Mouse (Mus musculus) embryonic facial prominence, embryonic 15.5 days (tissue): Measurements from ENCODE around the gene Crnn. TPM values are rescaled to one million over a fixed set of nuclear protein-coding genes. Genes with fewer than 3 reads are reported as not detected.

ENCODE experiments used
- ATAC-seq: fragments of 200-750 bp; cut with Nextera tagmentation; 2 replicates; pipeline ENCODE4 v1.8.0; 2017; ENCODE audit warnings: low read depth, moderate TSS enrichment; ENCODE audit not compliant: insufficient number of reproducible peaks, low FRiP score, low TSS enrichment
- H3K27ac ChIP-seq: fragments of 300-500 bp; sonication (generic); replicated peaks from 2 replicates; pipeline ENCODE4 v1.5.1; 2015; ENCODE audit warnings: mild to moderate bottlenecking, inconsistent platforms
- H3K27me3 ChIP-seq: fragments of 300-500 bp; sonication (generic); 2 replicates; pipeline ENCODE4 v1.6.1; 2015; ENCODE audit warnings: inconsistent platforms
- H3K36me3 ChIP-seq: fragments of 300-500 bp; sonication (generic); 2 replicates; pipeline ENCODE4 v1.6.1; 2015; ENCODE audit warnings: mild to moderate bottlenecking, inconsistent platforms
- H3K4me1 ChIP-seq: fragments of 300-500 bp; sonication (generic); 2 replicates; pipeline ENCODE4 v1.6.1; 2015; ENCODE audit warnings: inconsistent platforms
- H3K4me2 ChIP-seq: fragments of 300-500 bp; sonication (generic); replicated peaks from 2 replicates; pipeline ENCODE4 v1.6.1; 2015; ENCODE audit warnings: mild to moderate bottlenecking, inconsistent platforms
- H3K4me3 ChIP-seq: fragments of 300-500 bp; sonication (generic); replicated peaks from 2 replicates; pipeline ENCODE4 v1.5.1; 2015; ENCODE audit warnings: mild to moderate bottlenecking, inconsistent platforms
- H3K9ac ChIP-seq: fragments of 300-500 bp; sonication (generic); 2 replicates; pipeline ENCODE4 v1.6.1; 2015; ENCODE audit warnings: inconsistent platforms
- H3K9me3 ChIP-seq: fragments of 300-500 bp; sonication (generic); replicated peaks from 2 replicates; pipeline ENCODE4 v1.6.1; 2016; ENCODE audit warnings: inconsistent platforms
- WGBS: fragments of 180-500 bp; shearing (Covaris S2); methylation state at CpG from one replicate; pipeline ENCODE4 v1.1.7; 2015; 5-methylcytosine and 5-hydroxymethylcytosine counted together
- polyA plus RNA-seq: library from polyadenylated mRNA; unstranded; fragments of >200 nt; fragmentation: Nextera tagmentation; extraction: Ambion mirVana; gene quantifications from 2 replicates; pipeline ENCODE4 v1.2.1, GENCODE M21; 2015

Crnn gene
- 12.2 and 12.8 TPM in 2 replicates for polyA plus RNA-seq

DNA sequence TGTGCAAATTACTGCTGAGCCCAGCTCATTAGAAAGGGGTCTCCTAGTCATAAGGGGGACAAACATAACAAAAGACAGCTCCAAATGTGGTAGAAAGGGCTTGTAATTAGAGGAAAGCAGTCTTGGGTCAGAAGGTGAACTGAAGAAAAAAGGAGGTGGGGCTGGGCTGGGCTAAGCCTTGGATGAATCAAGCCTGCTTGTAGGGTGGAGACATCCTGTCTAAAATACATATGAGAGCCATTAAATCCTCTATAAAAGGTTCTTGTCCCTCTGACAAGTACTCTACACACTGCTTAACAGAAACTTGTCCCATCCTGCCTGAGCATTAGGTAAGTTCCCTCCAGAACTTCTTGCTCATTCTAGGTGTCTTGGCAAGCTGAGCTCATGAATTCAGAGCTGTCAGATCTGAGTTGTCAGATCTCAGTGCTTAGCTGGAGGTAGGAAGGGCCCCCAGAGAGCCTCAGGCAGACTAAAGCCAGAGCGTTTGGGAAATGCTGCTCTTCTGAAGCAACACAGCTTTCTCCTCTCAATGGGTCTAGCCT is at the start of gene Crnn:
Gene Crnn, plus strand, starts transcription at position 278 of the 542 bp plus-strand sequence.
- Histone ChIP-seq H3K4me3 (no peak within 1 kb of the TSS), H3K27me3 (no peaks in the 10 kb centered on the region), H3K9me3 (no peaks in the 10 kb centered on the region), H3K27ac (peak within 1 kb of the TSS; percentile 48), H3K36me3 (no peaks in the 10 kb centered on the region), H3K4me1 (no peaks in the 10 kb centered on the region), H3K9ac (no peak within 1 kb of the TSS), H3K4me2 (no peak within 1 kb of the TSS)
- ATAC-seq: peak; percentile 77; the same call in 1 of the 2 replicates
- WGBS: 19% methylated on average over 1 of the region's 1 CpGs

DNA sequence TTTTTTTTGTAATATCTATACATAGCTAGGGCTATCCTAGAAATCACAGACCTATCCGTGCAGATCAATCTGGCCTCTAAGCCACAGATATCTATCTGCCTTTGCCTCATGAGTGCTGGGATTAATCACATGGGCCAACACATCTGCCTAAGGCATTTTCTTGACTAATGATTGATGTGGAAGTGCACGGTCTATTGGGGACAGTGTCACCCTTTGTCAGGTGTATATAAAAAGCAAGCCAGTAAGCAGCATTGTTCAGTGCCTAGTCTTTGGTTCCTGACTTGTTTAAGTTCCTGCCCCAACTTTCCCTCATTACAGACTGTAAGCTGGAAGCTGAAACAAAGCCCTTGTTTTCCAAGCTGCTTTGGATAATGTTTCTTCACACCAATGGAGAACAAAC is 48.1 kb upstream of the Crnn start:
- WGBS: 47% methylated on average over 2 of the region's 2 CpGs
- no peaks in the 10 kb centered on the region for H3K9me3 ChIP-seq
- H3K4me1 ChIP-seq: no peaks in the 10 kb centered on the region
- no peak overlapping the region for H3K9ac ChIP-seq
- H3K36me3 ChIP-seq: no peaks in the 10 kb centered on the region
- no peak overlapping the region for H3K4me2 ChIP-seq
- H3K4me3 ChIP-seq: no peak overlapping the region
- H3K27ac ChIP-seq: no peak overlapping the region
- H3K27me3 ChIP-seq: no peaks in the 10 kb centered on the region
- ATAC-seq: no peak

GRCm38 (mm10) chr3:93111668-93112067 is 32.9 kb upstream of the Crnn start:
- no peak overlapping the region for H3K27ac ChIP-seq
- no peaks in the 10 kb centered on the region for H3K27me3 ChIP-seq
- H3K9ac ChIP-seq: no peak overlapping the region
- H3K9me3 ChIP-seq: no peaks in the 10 kb centered on the region
- H3K4me2 ChIP-seq: no peak overlapping the region
- no peaks in the 10 kb centered on the region for H3K36me3 ChIP-seq
- no peaks in the 10 kb centered on the region for H3K4me1 ChIP-seq
- H3K4me3 ChIP-seq: no peak overlapping the region
- WGBS: 38% methylated on average over 5 of the region's 5 CpGs
- no peak for ATAC-seq

GRCm38 (mm10) chr3:93114481-93114880 is 30.1 kb upstream of the Crnn start:
- H3K4me1 ChIP-seq: no peaks in the 10 kb centered on the region
- H3K27ac ChIP-seq: no peak overlapping the region
- no peak overlapping the region for H3K9ac ChIP-seq
- ATAC-seq: no peak
- no peak overlapping the region for H3K4me3 ChIP-seq
- H3K9me3 ChIP-seq: no peaks in the 10 kb centered on the region
- H3K4me2 ChIP-seq: no peak overlapping the region
- no peaks in the 10 kb centered on the region for H3K36me3 ChIP-seq
- 2% methylated on average over 2 of the region's 2 CpGs for WGBS
- H3K27me3 ChIP-seq: no peaks in the 10 kb centered on the region

DNA sequence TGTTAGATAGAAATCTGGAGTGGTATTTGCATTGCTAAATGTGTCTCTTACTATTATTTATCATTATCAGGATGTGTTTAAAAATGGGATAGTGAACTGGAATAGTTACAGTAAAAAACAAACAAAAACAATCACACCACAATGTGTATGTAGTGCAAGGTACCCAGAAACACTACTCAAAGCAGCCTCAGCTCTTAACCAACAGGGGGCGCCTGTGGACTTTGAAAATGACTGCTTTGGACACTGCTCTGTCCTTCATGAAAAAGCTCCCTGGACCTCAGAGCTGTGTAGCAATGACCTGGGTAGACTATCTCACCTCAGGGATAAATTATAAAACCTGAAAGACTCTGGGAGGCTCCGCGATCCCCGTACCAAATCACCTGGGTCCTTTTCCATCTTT is 25.5 kb upstream of the Crnn start:
- 38% methylated on average over 4 of the region's 4 CpGs for WGBS
- H3K9ac ChIP-seq: no peak overlapping the region
- ATAC-seq: no peak

GRCm38 (mm10) chr3:93128052-93128451 is 16.5 kb upstream of the Crnn start:
- Histone ChIP-seq H3K4me2 (no peak overlapping the region), H3K4me1 (no peaks in the 10 kb centered on the region), H3K27me3 (no peaks in the 10 kb centered on the region), H3K9me3 (no peaks in the 10 kb centered on the region), H3K4me3 (no peak overlapping the region), H3K36me3 (no peaks in the 10 kb centered on the region), H3K27ac (peak overlapping the region; percentile 25; the same call in 1 of the 2 replicates), H3K9ac (no peak overlapping the region)
- WGBS: 46% methylated on average over 4 of the region's 4 CpGs
- 0 out of 2 replicates have a peak, but pooled peaks have one; percentile 27 for ATAC-seq

More for the DNA sequence above, 25.5 kb upstream of the Crnn start:
- no peak overlapping the region for H3K4me3 ChIP-seq
- H3K36me3 ChIP-seq: no peaks in the 10 kb centered on the region
- H3K9me3 ChIP-seq: no peaks in the 10 kb centered on the region
- no peak overlapping the region for H3K4me2 ChIP-seq
- H3K27ac ChIP-seq: no peak overlapping the region
- H3K27me3 ChIP-seq: no peaks in the 10 kb centered on the region
- no peaks in the 10 kb centered on the region for H3K4me1 ChIP-seq

DNA sequence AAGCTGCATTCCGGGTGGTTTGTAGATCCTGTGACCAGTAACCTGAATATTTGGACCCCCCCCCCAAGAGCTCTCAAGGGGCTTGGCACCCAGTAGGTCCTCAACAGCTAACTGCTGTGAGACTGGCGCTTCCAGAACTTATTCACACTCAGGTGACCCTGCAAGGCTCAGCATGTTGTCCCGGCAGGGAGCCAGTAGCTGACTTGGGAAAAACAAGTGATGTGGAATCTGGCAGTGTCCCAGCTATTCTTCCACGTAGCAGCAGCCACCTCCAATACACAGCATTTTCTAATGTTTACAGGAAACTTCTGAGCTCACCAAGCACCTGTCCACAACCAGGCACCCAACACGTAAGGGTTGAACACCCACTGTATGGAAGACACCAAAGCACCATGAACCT is 15.5 kb upstream of the Crnn start:
- H3K27ac ChIP-seq: no peak overlapping the region
- no peaks in the 10 kb centered on the region for H3K9me3 ChIP-seq
- ATAC-seq: no peak
- no peaks in the 10 kb centered on the region for H3K27me3 ChIP-seq
- 47% methylated on average over 5 of the region's 5 CpGs for WGBS
- H3K4me1 ChIP-seq: no peaks in the 10 kb centered on the region
- no peak overlapping the region for H3K9ac ChIP-seq
- H3K4me2 ChIP-seq: no peak overlapping the region
- no peak overlapping the region for H3K4me3 ChIP-seq
- H3K36me3 ChIP-seq: no peaks in the 10 kb centered on the region

- no peaks in the 10 kb centered on the region for H3K4me1 ChIP-seq
- no peak overlapping the region for H3K27ac ChIP-seq
- no peak overlapping the region for H3K9ac ChIP-seq
- no peaks in the 10 kb centered on the region for H3K27me3 ChIP-seq
- 13% methylated on average over 3 of the region's 3 CpGs for WGBS
- no peak overlapping the region for H3K4me2 ChIP-seq
- H3K9me3 ChIP-seq: no peaks in the 10 kb centered on the region
- no peak for ATAC-seq
- no peaks in the 10 kb centered on the region for H3K36me3 ChIP-seq
- no peak overlapping the region for H3K4me3 ChIP-seq
Measured at GRCm38 (mm10) chr3:93130460-93130859, 14.1 kb upstream of the Crnn start.

DNA sequence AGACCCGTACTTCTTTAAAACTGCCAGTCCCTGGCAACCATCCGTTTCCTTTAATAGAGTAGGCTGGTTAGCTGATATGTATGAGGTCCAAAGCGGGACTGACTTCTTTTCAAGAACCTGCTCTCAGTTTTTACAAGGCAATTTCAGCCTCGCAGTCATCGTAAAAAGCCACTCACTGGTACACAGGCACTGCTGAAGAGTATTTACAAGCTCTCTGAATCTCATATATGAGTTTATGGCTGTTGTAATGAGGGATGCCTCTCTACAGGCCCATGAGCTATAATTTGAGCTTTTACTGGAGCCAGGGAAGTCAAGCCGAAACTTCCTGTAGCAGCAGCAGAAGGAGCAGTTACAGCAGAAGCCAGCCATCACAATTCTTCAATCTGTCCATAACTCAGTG is 17.9 kb downstream of the Crnn start:
- WGBS: 82% methylated on average over 6 of the region's 6 CpGs
- no peak for ATAC-seq
- Histone ChIP-seq H3K4me3 (no peak overlapping the region), H3K36me3 (no peaks in the 10 kb centered on the region), H3K4me2 (no peak overlapping the region), H3K27me3 (no peaks in the 10 kb centered on the region), H3K27ac (no peak overlapping the region), H3K9ac (no peak overlapping the region), H3K9me3 (no peaks in the 10 kb centered on the region), H3K4me1 (no peaks in the 10 kb centered on the region)

- no peak overlapping the region for H3K9ac ChIP-seq
- no peaks in the 10 kb centered on the region for H3K36me3 ChIP-seq
- no peaks in the 10 kb centered on the region for H3K9me3 ChIP-seq
- H3K4me3 ChIP-seq: no peak overlapping the region
- no peaks in the 10 kb centered on the region for H3K4me1 ChIP-seq
- WGBS: 41% methylated on average over 1 of the region's 1 CpGs
- no peak for ATAC-seq
- H3K27me3 ChIP-seq: no peaks in the 10 kb centered on the region
- no peak overlapping the region for H3K4me2 ChIP-seq
- H3K27ac ChIP-seq: no peak overlapping the region
Measured at GRCm38 (mm10) chr3:93162996-93163592, 18.5 kb downstream of the Crnn start.

- ATAC-seq: no peak
Measured at GRCm38 (mm10) chr3:93180856-93181255, 36.3 kb downstream of the Crnn start.

GRCm38 (mm10) chr3:93196978-93197377 is 52.4 kb downstream of the Crnn start, which contains the start of gene Flg2:
Gene Flg2 (plus strand): TSS chr3:93197278.
- Histone ChIP-seq H3K36me3 (no peaks in the 10 kb centered on the region), H3K27me3 (no peaks in the 10 kb centered on the region), H3K9me3 (no peaks in the 10 kb centered on the region), H3K4me1 (no peaks in the 10 kb centered on the region), H3K27ac (no peak within 1 kb of the TSS), H3K4me2 (no peak within 1 kb of the TSS), H3K4me3 (no peak within 1 kb of the TSS), H3K9ac (no peak within 1 kb of the TSS)
- 82% methylated on average over 3 of the region's 3 CpGs for WGBS
- ATAC-seq: no peak

More at GRCm38 (mm10) chr3:93180856-93181255, 36.3 kb downstream of the Crnn start:
- 85% methylated on average over 4 of the region's 4 CpGs for WGBS
- no peak overlapping the region for H3K4me3 ChIP-seq
- no peak overlapping the region for H3K4me2 ChIP-seq
- no peaks in the 10 kb centered on the region for H3K9me3 ChIP-seq
- H3K4me1 ChIP-seq: no peaks in the 10 kb centered on the region
- no peak overlapping the region for H3K9ac ChIP-seq
- H3K27me3 ChIP-seq: no peaks in the 10 kb centered on the region
- H3K27ac ChIP-seq: no peak overlapping the region
- no peaks in the 10 kb centered on the region for H3K36me3 ChIP-seq
